Mouse (Mus musculus) adrenal gland, postnatal 36 days (tissue): Measurements from ENCODE around the gene Gramd4. TPM values are rescaled to one million over a fixed set of nuclear protein-coding genes. Genes with fewer than 3 reads are reported as not detected.
"Not testable (repeated sequence)": the region's sequence is repeated elsewhere in the genome, so short reads cannot be mapped to it uniquely, and the experiment has no call there.

Experiments
- DNase-seq, 2 experiments: peaks; one replicate each; pipeline ENCODE4 v3.0.0; 2021; ENCODE audit warnings: mixed read lengths in 1 of 2
- total RNA-seq, 2 experiments: library from RNA; stranded (reverse); gene quantifications; 2 replicates each; pipeline ENCODE4 v1.2.3; 2021

Gramd4 gene
- total RNA-seq, 2 experiments from 2014 or later = 13.9 to 18.7 TPM

GRCm38 (mm10) chr15:86164718-86165345 lies 107.3 kb downstream of the Gramd4 start:
- no peak for DNase-seq

GRCm38 (mm10) chr15:86165811-86166590 lies 108.5 kb downstream of the Gramd4 start:
- no peak for DNase-seq

- no peak for DNase-seq
These were observed 109.6 kb downstream of the Gramd4 start for GRCm38 (mm10) chr15:86167032-86167655.

GRCm38 (mm10) chr15:86167787-86168504 lies 110.5 kb downstream of the Gramd4 start:
- no peak for DNase-seq

GRCm38 (mm10) chr15:86168505-86168867 lies 111.0 kb downstream of the Gramd4 start:
- no peak for DNase-seq

- DNase-seq = no peak
These were observed 111.7 kb downstream of the Gramd4 start for GRCm38 (mm10) chr15:86168941-86169816.

GRCm38 (mm10) chr15:86169817-86170110 lies 112.3 kb downstream of the Gramd4 start:
- peak in 1 of 2 experiments; percentile 53 for DNase-seq

- no peak for DNase-seq
These were observed 113.8 kb downstream of the Gramd4 start for GRCm38 (mm10) chr15:86171316-86171715.

- DNase-seq = peak; percentile 43 to 51
These were observed 114.6 kb downstream of the Gramd4 start for GRCm38 (mm10) chr15:86172124-86172523.

- DNase-seq = peak in 1 of 2 experiments; percentile 41
These were observed 115.0 kb downstream of the Gramd4 start for GRCm38 (mm10) chr15:86172526-86172925.

GRCm38 (mm10) chr15:86173136-86173985 lies 115.9 kb downstream of the Gramd4 start:
- no peak for DNase-seq

GRCm38 (mm10) chr15:86175253-86176050 lies 118.0 kb downstream of the Gramd4 start:
- DNase-seq = no peak

GRCm38 (mm10) chr15:86176166-86176565 lies 118.7 kb downstream of the Gramd4 start:
- no peak for DNase-seq

- peak; percentile 40 for DNase-seq
These were observed 119.5 kb downstream of the Gramd4 start for GRCm38 (mm10) chr15:86176771-86177702.

- DNase-seq = not testable (repeated sequence)
These were observed 120.3 kb downstream of the Gramd4 start for GRCm38 (mm10) chr15:86177703-86178251.

- DNase-seq = no peak
These were observed 121.1 kb downstream of the Gramd4 start for GRCm38 (mm10) chr15:86178594-86178993.

- DNase-seq = no peak
These were observed 122.9 kb downstream of the Gramd4 start for GRCm38 (mm10) chr15:86180427-86180826.

GRCm38 (mm10) chr15:86181321-86181720 lies 123.8 kb downstream of the Gramd4 start:
- DNase-seq = not testable (repeated sequence)
